Mouse (Mus musculus): ENCODE data around the gene Elavl3. TPM values are rescaled to one million over a fixed set of nuclear protein-coding genes. Genes with fewer than 3 reads are reported as not detected.
A peak's percentile ranks its signal among the peaks of the same experiment; 100 is the strongest.

Elavl3 gene
- total and polyA plus RNA-seq, 3 experiments, result 0.15 to 1.1 TPM; not detected in 1

DNA sequence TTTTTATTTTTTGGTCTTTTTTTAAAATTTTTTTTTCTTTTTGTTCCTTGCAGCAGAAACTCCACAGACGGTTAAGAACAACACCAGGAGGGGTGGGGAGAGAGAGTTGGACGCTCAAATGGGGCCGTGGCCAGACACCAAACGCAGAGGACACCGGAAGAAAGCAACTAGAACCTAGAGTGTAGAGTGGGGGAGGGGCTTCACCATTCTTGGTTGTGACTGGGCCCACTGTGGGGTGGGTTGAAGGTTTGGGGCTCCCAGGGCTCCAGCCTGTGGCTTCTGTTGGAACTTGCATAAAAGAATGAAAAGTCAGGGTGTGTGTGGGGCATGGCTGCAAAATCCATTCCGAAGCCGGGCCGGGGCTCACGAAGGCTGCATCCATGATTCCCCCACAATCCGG lies 35.6 kb downstream of the Elavl3 start:
- no peak overlapping the region for H3K9ac ChIP-seq (ENCODE audit: control insufficient read depth, low read depth, low read length, poor library complexity, severe bottlenecking)
- no peak for DNase-seq (ENCODE audit: low read depth, low spot score)

DNA sequence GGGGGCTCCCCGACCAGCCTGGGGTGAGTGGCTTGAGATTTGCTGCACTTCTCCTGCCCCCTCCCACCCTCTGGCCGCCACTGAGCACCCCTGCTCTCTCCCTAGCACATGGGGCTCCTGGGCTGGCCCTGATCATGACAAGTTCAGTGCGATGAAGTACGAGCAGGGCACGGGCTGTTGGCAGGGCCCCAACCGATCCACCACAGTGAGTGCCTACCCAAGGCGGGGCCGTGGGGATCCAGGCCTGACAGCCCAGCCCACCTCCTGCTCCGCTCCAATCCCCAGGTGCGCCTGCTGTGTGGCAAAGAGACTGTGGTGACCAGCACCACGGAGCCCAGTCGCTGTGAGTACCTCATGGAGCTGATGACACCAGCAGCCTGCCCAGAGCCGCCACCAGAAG lies 39.1 kb downstream of the Elavl3 start:
- Histone ChIP-seq H3K36me3 (ENCODE audit: control insufficient read depth in 1 of 2, insufficient read depth in 2 of 2, low read length in 2 of 2) (peaks cover 0 to 25% of the 10 kb centered on the region in 2 experiments; a peak in 2 of 4 replicates), H3K27me3 (ENCODE audit: control insufficient read depth in 1 of 2, insufficient read depth in 2 of 2, low read length in 2 of 2) (no peaks in the 10 kb centered on the region), H3K27ac (ENCODE audit: control insufficient read depth, low read depth, low read length) (no peak overlapping the region), H3K79me2 (ENCODE audit: control insufficient read depth, insufficient read depth, low read length, poor library complexity) (no peaks in the 10 kb centered on the region), H3K9me3 (replicated peaks; ENCODE audit: insufficient read depth, low read length) (no peaks in the 10 kb centered on the region), H3K9ac (ENCODE audit: control insufficient read depth, low read depth, low read length, poor library complexity, severe bottlenecking) (no peak overlapping the region), H3K4me1 (ENCODE audit: control insufficient read depth in 1 of 2, insufficient read depth in 2 of 2, low read length in 2 of 2) (no peaks in the 10 kb centered on the region; a peak in 1 of 4 replicates), H3K4me3 (ENCODE audit: control insufficient read depth in 1 of 2, insufficient read depth in 1 of 2, low read depth in 2 of 2, low read length in 2 of 2) (no peak overlapping the region)
- DNase-seq (ENCODE audit: low read depth, low spot score), result no peak
- TF ChIP-seq MYB (IDR thresholded peaks at IDR 0.05; ENCODE audit: low read depth, low read length) (no peak), ZKSCAN1 (IDR thresholded peaks at IDR 0.05; ENCODE audit: low read depth, low read length) (no peak), TCF12 (IDR thresholded peaks at IDR 0.05; ENCODE audit: low read depth, low read length) (no peak), USF2 (IDR thresholded peaks at IDR 0.05; ENCODE audit: borderline replicate concordance in 1 of 2, insufficient read depth in 1 of 2, low read depth in 1 of 2, low read length in 2 of 2) (no peak), ZMIZ1 (IDR thresholded peaks at IDR 0.05; ENCODE audit: low read depth, low read length) (no peak), ETS1 (IDR thresholded peaks at IDR 0.05; ENCODE audit: low read depth, low read length) (no peak), POLR2AphosphoS2 (IDR thresholded peaks at IDR 0.05; ENCODE audit: low read length) (no peak), MAZ (IDR thresholded peaks at IDR 0.05; ENCODE audit: low read depth, low read length) (no peak), SIN3A (IDR thresholded peaks at IDR 0.05; ENCODE audit: low read length) (no peak), RCOR1 (IDR thresholded peaks at IDR 0.05; ENCODE audit: low read depth, low read length) (no peak), RAD21 (IDR thresholded peaks at IDR 0.05; ENCODE audit: low read depth, low read length) (no peak), EP300 (IDR thresholded peaks at IDR 0.05; ENCODE audit: low read depth in 1 of 2, low read length in 2 of 2) (no peak), MAFK (IDR thresholded peaks at IDR 0.05; ENCODE audit: borderline replicate concordance, low read depth, low read length) (no peak), BHLHE40 (IDR thresholded peaks at IDR 0.05; ENCODE audit: borderline replicate concordance, low read depth, low read length) (no peak), POLR2AphosphoS5 (IDR thresholded peaks at IDR 0.05; ENCODE audit: borderline replicate concordance, low read depth, low read length) (no peak), NELFE (IDR thresholded peaks at IDR 0.05; ENCODE audit: low read depth, low read length) (no peak), KAT2A (conservative IDR thresholded peaks at IDR 0.05; ENCODE audit: low read depth, low read length) (no peak), ZNF384 (IDR thresholded peaks at IDR 0.05; ENCODE audit: low read depth, low read length) (no peak)

More for the DNA sequence above, 35.6 kb downstream of the Elavl3 start:
- H3K27me3 ChIP-seq (ENCODE audit: control insufficient read depth in 1 of 2, insufficient read depth in 2 of 2, low read length in 2 of 2), result no peaks in the 10 kb centered on the region
- no peaks in the 10 kb centered on the region for H3K9me3 ChIP-seq (replicated peaks; ENCODE audit: insufficient read depth, low read length)
- H3K4me3 ChIP-seq (ENCODE audit: control insufficient read depth in 1 of 2, insufficient read depth in 1 of 2, low read depth in 2 of 2, low read length in 2 of 2), result no peak overlapping the region
- H3K79me2 ChIP-seq (ENCODE audit: control insufficient read depth, insufficient read depth, low read length, poor library complexity), result no peaks in the 10 kb centered on the region
- H3K4me1 ChIP-seq (ENCODE audit: control insufficient read depth in 1 of 2, insufficient read depth in 2 of 2, low read length in 2 of 2), result no peaks in the 10 kb centered on the region; a peak in 1 of 4 replicates
- no peak overlapping the region for H3K27ac ChIP-seq (ENCODE audit: control insufficient read depth, low read depth, low read length)
- peaks cover 0 to 13% of the 10 kb centered on the region in 2 experiments; a peak in 2 of 4 replicates for H3K36me3 ChIP-seq (ENCODE audit: control insufficient read depth in 1 of 2, insufficient read depth in 2 of 2, low read length in 2 of 2)
- no peak for TF ChIP-seq BHLHE40 (IDR thresholded peaks at IDR 0.05; ENCODE audit: borderline replicate concordance, low read depth, low read length)
- 0 out of 2 replicates have a peak, but pooled peaks have one; percentile 33 for TF ChIP-seq POLR2AphosphoS2 (IDR thresholded peaks at IDR 0.05; ENCODE audit: low read length)

Measured in MEL (cell line).